Mouse (Mus musculus): Measurements from ENCODE around the gene Heyl. TPM values are rescaled to one million over a fixed set of nuclear protein-coding genes. Genes with fewer than 3 reads are reported as not detected.

Gene Heyl
- 0.78 and 0.81 TPM in 2 replicates for polyA plus RNA-seq (2015; fragmentation: Nextera tagmentation; extraction: Ambion mirVana)

DNA sequence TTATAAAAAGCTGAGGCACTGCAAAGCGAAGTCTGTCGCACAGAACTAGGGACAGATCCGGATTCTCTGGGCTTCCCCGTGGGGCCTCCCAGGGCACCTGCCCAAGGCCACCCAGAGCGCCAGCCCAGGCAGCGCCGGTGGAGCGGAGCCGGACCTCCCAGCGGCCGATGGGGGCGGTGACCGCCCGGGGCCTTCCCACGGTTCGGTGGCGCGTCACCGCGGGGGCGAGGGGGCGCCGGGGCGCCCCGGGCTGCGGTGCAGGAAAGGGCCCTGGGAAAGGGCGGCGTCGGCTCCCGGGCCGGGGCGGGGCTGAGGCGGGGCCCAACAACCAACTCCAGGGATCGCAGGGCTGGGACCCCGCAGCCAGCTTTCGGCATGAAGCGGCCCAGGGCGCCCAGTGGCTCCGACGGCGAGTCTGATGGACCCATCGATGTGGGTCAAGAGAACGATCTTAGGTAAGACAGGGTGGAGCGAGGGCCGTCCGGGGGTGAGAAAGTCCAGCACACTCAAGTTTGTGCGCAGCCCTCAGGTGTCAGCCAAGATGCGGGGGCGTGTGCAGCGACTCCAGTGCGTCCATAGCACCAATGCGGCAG is at the start of gene Heyl:
TSS of gene Heyl (plus strand) at position 65 of the 593 bp plus-strand sequence.
- WGBS (ENCODE audit: insufficient replicate concordance): 4% methylated on average over 49 of the region's 52 CpGs
- Histone ChIP-seq H3K27ac (ENCODE audit: low read depth) (0 out of 2 replicates have a peak within 1 kb of the TSS, but pooled peaks have one; percentile 39), H3K4me1 (ENCODE audit: insufficient read depth) (peaks cover 11% of the 10 kb centered on the region; the same call in 1 of the 2 replicates), H3K4me3 (ENCODE audit: low read depth, low read length) (peak within 1 kb of the TSS; percentile 48), H3K27me3 (ENCODE audit: insufficient read depth, low read length) (peaks cover 29% of the 10 kb centered on the region), H3K9me3 (ENCODE audit: low read length) (no peaks in the 10 kb centered on the region), H3K36me3 (replicated peaks; ENCODE audit: insufficient read depth, low read length) (no peaks in the 10 kb centered on the region), H3K4me2 (ENCODE audit: low read depth, low read length) (peak within 1 kb of the TSS; percentile 70), H3K9ac (replicated peaks) (peak within 1 kb of the TSS; percentile 54)
- TF ChIP-seq CTCF (IDR thresholded peaks at IDR 0.05; ENCODE audit: low read depth) (no peak), EP300 (IDR thresholded peaks at IDR 0.05; ENCODE audit: low read depth) (no peak)
- peak; percentile 75 for ATAC-seq
- DNase-seq: peak; percentile 63

GRCm38 (mm10) chr4:123184816-123185215 is 48.5 kb upstream of the Heyl start:
- TF ChIP-seq EP300 (IDR thresholded peaks at IDR 0.05; ENCODE audit: low read depth) (no peak), CTCF (IDR thresholded peaks at IDR 0.05; ENCODE audit: low read depth) (no peak)
- ATAC-seq: no peak

DNA sequence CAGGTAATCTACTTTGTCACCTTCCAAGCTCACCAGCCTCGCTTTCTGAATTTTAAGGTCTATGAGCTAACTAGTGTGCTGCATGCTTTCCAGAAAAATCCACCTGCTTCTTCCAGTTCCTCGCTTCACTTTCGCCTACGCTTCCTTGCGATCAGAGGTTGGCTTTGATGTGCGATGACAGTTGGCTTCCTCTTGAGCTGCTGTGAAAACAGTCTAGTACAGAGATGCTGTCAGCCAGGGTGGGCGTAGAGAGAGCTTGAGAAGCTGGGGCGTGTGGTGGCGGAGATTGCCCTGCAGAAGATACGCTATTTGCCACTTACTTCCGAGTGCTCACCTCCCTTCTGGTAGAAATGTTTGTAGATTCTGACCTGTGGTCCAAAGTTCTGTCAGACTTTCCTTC is 41.0 kb upstream of the Heyl start:
- TF ChIP-seq CTCF (IDR thresholded peaks at IDR 0.05; ENCODE audit: low read depth) (no peak), EP300 (IDR thresholded peaks at IDR 0.05; ENCODE audit: low read depth) (no peak)
- Histone ChIP-seq H3K4me2 (ENCODE audit: low read depth, low read length) (no peak overlapping the region), H3K27me3 (ENCODE audit: insufficient read depth, low read length) (peaks cover 6% of the 10 kb centered on the region), H3K4me3 (ENCODE audit: low read depth, low read length) (no peak overlapping the region), H3K36me3 (replicated peaks; ENCODE audit: insufficient read depth, low read length) (no peaks in the 10 kb centered on the region), H3K9me3 (ENCODE audit: low read length) (no peaks in the 10 kb centered on the region), H3K4me1 (ENCODE audit: insufficient read depth) (no peaks in the 10 kb centered on the region), H3K9ac (replicated peaks) (no peak overlapping the region), H3K27ac (ENCODE audit: low read depth) (no peak overlapping the region)
- no peak for ATAC-seq
- no peak for DNase-seq
- WGBS (ENCODE audit: insufficient replicate concordance): 73% methylated on average over 11 of the region's 11 CpGs

More at GRCm38 (mm10) chr4:123184816-123185215, 48.5 kb upstream of the Heyl start:
- DNase-seq: no peak
- H3K9me3 ChIP-seq (ENCODE audit: low read length): no peaks in the 10 kb centered on the region
- H3K27ac ChIP-seq (ENCODE audit: low read depth): no peak overlapping the region
- whole genome bisulfite sequencing (ENCODE audit: insufficient replicate concordance): 39% methylated on average over 3 of the region's 3 CpGs
- peaks cover 13% of the 10 kb centered on the region; the same call in 1 of the 2 replicates for H3K4me1 ChIP-seq (ENCODE audit: insufficient read depth)
- H3K36me3 ChIP-seq (replicated peaks; ENCODE audit: insufficient read depth, low read length): no peaks in the 10 kb centered on the region
- no peak overlapping the region for H3K9ac ChIP-seq (replicated peaks)
- H3K4me3 ChIP-seq (ENCODE audit: low read depth, low read length): no peak overlapping the region
- H3K27me3 ChIP-seq (ENCODE audit: insufficient read depth, low read length): peaks cover 63% of the 10 kb centered on the region
- H3K4me2 ChIP-seq (ENCODE audit: low read depth, low read length): no peak overlapping the region

GRCm38 (mm10) chr4:123193791-123194190 is 39.6 kb upstream of the Heyl start:
- no peak for TF ChIP-seq EP300 (IDR thresholded peaks at IDR 0.05; ENCODE audit: low read depth)
- TF ChIP-seq CTCF (IDR thresholded peaks at IDR 0.05; ENCODE audit: low read depth): no peak
- no peak for ATAC-seq

DNA sequence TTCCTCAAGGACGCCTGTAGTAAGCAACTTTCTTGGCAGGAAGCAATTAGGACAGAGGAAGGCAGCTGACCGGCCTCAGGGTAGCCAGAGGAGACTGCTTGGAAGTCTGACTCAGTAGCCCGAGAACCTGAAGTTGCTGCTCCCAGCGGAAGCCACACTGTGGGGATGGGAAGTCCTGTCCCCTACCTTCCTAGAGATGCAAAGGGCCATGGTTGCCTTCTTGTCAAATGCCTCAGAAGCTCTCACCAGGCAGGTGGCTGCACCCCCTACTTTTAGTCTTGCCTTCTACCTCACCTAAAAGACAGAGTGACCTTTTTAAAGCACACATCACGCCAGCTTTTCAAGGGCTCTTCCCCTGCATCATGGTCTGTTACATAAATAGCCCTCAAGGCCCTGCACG is 36.7 kb upstream of the Heyl start:
- no peak for DNase-seq
- Histone ChIP-seq H3K27ac (ENCODE audit: low read depth) (no peak overlapping the region), H3K9me3 (ENCODE audit: low read length) (no peaks in the 10 kb centered on the region), H3K27me3 (ENCODE audit: insufficient read depth, low read length) (peaks cover 24% of the 10 kb centered on the region), H3K4me2 (ENCODE audit: low read depth, low read length) (no peak overlapping the region), H3K36me3 (replicated peaks; ENCODE audit: insufficient read depth, low read length) (no peaks in the 10 kb centered on the region), H3K4me3 (ENCODE audit: low read depth, low read length) (no peak overlapping the region), H3K4me1 (ENCODE audit: insufficient read depth) (peaks cover 4% of the 10 kb centered on the region), H3K9ac (replicated peaks) (no peak overlapping the region)
- ATAC-seq: no peak
- no peak for TF ChIP-seq EP300 (IDR thresholded peaks at IDR 0.05; ENCODE audit: low read depth)
- TF ChIP-seq CTCF (IDR thresholded peaks at IDR 0.05; ENCODE audit: low read depth): no peak
- WGBS (ENCODE audit: insufficient replicate concordance): 54% methylated on average over 6 of the region's 6 CpGs

More at GRCm38 (mm10) chr4:123193791-123194190, 39.6 kb upstream of the Heyl start:
- Histone ChIP-seq H3K4me2 (ENCODE audit: low read depth, low read length) (no peak overlapping the region), H3K27ac (ENCODE audit: low read depth) (no peak overlapping the region), H3K9me3 (ENCODE audit: low read length) (no peaks in the 10 kb centered on the region), H3K36me3 (replicated peaks; ENCODE audit: insufficient read depth, low read length) (no peaks in the 10 kb centered on the region), H3K4me1 (ENCODE audit: insufficient read depth) (no peaks in the 10 kb centered on the region), H3K27me3 (ENCODE audit: insufficient read depth, low read length) (peaks cover 10% of the 10 kb centered on the region; the same call in 1 of the 2 replicates), H3K4me3 (ENCODE audit: low read depth, low read length) (no peak overlapping the region), H3K9ac (replicated peaks) (no peak overlapping the region)
- DNase-seq: no peak
- WGBS (ENCODE audit: insufficient replicate concordance): 84% methylated on average over 11 of the region's 11 CpGs

- peak; percentile 71 for DNase-seq
- Histone ChIP-seq H3K27me3 (ENCODE audit: insufficient read depth, low read length) (peaks cover 41% of the 10 kb centered on the region), H3K27ac (ENCODE audit: low read depth) (no peak overlapping the region), H3K4me2 (ENCODE audit: low read depth, low read length) (peak overlapping the region; percentile 60), H3K4me3 (ENCODE audit: low read depth, low read length) (peak overlapping the region; percentile 31; the same call in 1 of the 2 replicates), H3K36me3 (replicated peaks; ENCODE audit: insufficient read depth, low read length) (no peaks in the 10 kb centered on the region), H3K9me3 (ENCODE audit: low read length) (no peaks in the 10 kb centered on the region), H3K9ac (replicated peaks) (no peak overlapping the region), H3K4me1 (ENCODE audit: insufficient read depth) (peaks cover 4% of the 10 kb centered on the region)
- TF ChIP-seq CTCF (IDR thresholded peaks at IDR 0.05; ENCODE audit: low read depth) (peak; percentile 85), EP300 (IDR thresholded peaks at IDR 0.05; ENCODE audit: low read depth) (no peak)
- WGBS (ENCODE audit: insufficient replicate concordance): 3% methylated on average over 15 of the region's 15 CpGs
- no peak for ATAC-seq
Observed at GRCm38 (mm10) chr4:123200771-123201185, 32.6 kb upstream of the Heyl start.
